Comparison of ENCODE assay signal across 12 mouse cellular contexts in the genomic region with DNA sequence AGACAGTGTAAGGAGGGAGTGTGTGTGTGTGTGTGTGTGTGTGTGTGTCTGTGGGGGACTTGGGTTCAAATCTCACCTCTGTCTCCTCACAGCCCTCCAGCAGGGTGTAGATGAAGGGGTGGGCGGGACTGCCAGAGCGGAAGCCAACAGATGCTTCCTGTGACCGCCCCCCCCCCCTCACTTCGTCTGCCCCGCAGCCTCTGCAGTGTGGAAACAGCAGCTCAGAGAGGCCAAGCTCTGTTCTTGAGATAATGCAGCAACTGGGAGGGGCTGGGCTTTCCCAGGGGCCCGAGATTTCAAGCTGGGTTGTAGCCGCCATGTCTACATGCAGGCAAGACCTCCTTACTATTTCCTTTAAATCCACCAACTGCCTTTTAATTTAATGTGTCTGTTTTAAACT. TPM values are rescaled to one million over a fixed set of nuclear protein-coding genes. Genes with fewer than 3 reads are reported as not detected.
A peak's percentile ranks its signal among the peaks of the same experiment; 100 is the strongest.
DNase-seq lines count a peak whose midpoint lies in the region; ATAC-seq and TF ChIP-seq lines count a peak whose summit lies in the region.
"Had no signal": no experiment of that assay in that cellular context is flagged by ENCODE, and none has a peak within 500 bp of the region (broad histone marks: within the 10 kb centered on the region; RNA-seq: fewer than 3 reads in every experiment).

No protein-coding gene starts in this region.

- H3K9me3 ChIP-seq in stomach, embryonic 15.5 days = no peaks in the 10 kb centered on the region
- H3K9me3 ChIP-seq in stomach, postnatal 0 days (ENCODE audit: control insufficient read depth, low read length) = no peaks in the 10 kb centered on the region
- H3K9me3 ChIP-seq in megakaryocyte, embryonic 14.5 days = no peaks in the 10 kb centered on the region
- H3K9me3 ChIP-seq in forebrain, embryonic 12.5 days = no peaks in the 10 kb centered on the region
- no peaks in the 10 kb centered on the region for H3K9me3 ChIP-seq in forebrain, embryonic 14.5 days (replicated peaks; ENCODE audit: control insufficient read depth, low read length)
- H3K9me3 ChIP-seq: forebrain, embryonic 13.5 days; intestine, embryonic 15.5 days; lung, embryonic 15.5 days had no signal

- no peak for TF ChIP-seq CTCF in stomach, postnatal 0 days (IDR thresholded peaks at IDR 0.05; ENCODE audit: low read depth)

- H3K27me3 ChIP-seq in stomach, embryonic 15.5 days (replicated peaks) = no peaks in the 10 kb centered on the region
- no peaks in the 10 kb centered on the region for H3K27me3 ChIP-seq in stomach, postnatal 0 days (ENCODE audit: control insufficient read depth, insufficient read depth, low read length)
- no peaks in the 10 kb centered on the region for H3K27me3 ChIP-seq in megakaryocyte, embryonic 14.5 days (replicated peaks)
- H3K27me3 ChIP-seq in forebrain, embryonic 12.5 days = no peaks in the 10 kb centered on the region
- no peaks in the 10 kb centered on the region for H3K27me3 ChIP-seq in forebrain, embryonic 14.5 days (replicated peaks; ENCODE audit: control insufficient read depth, insufficient read depth, low read length)
- H3K27me3 ChIP-seq: forebrain, embryonic 13.5 days; intestine, embryonic 15.5 days; lung, embryonic 15.5 days had no signal

- no peak for TF ChIP-seq EP300 in stomach, postnatal 0 days (optimal IDR thresholded peaks at IDR 0.05)

- H3K27ac ChIP-seq in stomach, embryonic 15.5 days = no peak overlapping the region
- no peak overlapping the region for H3K27ac ChIP-seq in stomach, postnatal 0 days (replicated peaks)
- H3K27ac ChIP-seq in forebrain, embryonic 12.5 days = no peak overlapping the region
- no peak overlapping the region for H3K27ac ChIP-seq in forebrain, embryonic 14.5 days (ENCODE audit: low read depth, low read length)
- H3K27ac ChIP-seq: forebrain, embryonic 13.5 days; heart, adult 2 months; intestine, embryonic 15.5 days; lung, embryonic 15.5 days had no signal

- DNase-seq in stomach, postnatal 0 days (ENCODE audit: low spot score) = no peak
- peak; percentile 32 for DNase-seq in c-Kit-positive CD71-positive TER-119-negative erythroid progenitor cells, embryonic 14.5 days (ENCODE audit: low read depth)
- no peak for DNase-seq in forebrain, embryonic 14.5 days (ENCODE audit: low spot score)
- DNase-seq in right cerebral cortex, postnatal 14 days = no peak
- DNase-seq: heart, adult 2 months had no signal

- no peak overlapping the region for H3K4me2 ChIP-seq in stomach, embryonic 15.5 days
- no peak overlapping the region for H3K4me2 ChIP-seq in stomach, postnatal 0 days (replicated peaks; ENCODE audit: low read depth)
- H3K4me2 ChIP-seq in forebrain, embryonic 12.5 days = no peak overlapping the region
- no peak overlapping the region for H3K4me2 ChIP-seq in forebrain, embryonic 14.5 days (ENCODE audit: low read length)
- H3K4me2 ChIP-seq: forebrain, embryonic 13.5 days; intestine, embryonic 15.5 days; lung, embryonic 15.5 days had no signal

- H3K9ac ChIP-seq in stomach, embryonic 15.5 days = no peak overlapping the region
- no peak overlapping the region for H3K9ac ChIP-seq in stomach, postnatal 0 days (ENCODE audit: low read length)
- H3K9ac ChIP-seq in forebrain, embryonic 12.5 days = no peak overlapping the region
- H3K9ac ChIP-seq in forebrain, embryonic 14.5 days (ENCODE audit: low read length) = no peak overlapping the region
- H3K9ac ChIP-seq: forebrain, embryonic 13.5 days; intestine, embryonic 15.5 days; lung, embryonic 15.5 days had no signal

- no peaks in the 10 kb centered on the region for H3K36me3 ChIP-seq in stomach, embryonic 15.5 days
- no peaks in the 10 kb centered on the region for H3K36me3 ChIP-seq in stomach, postnatal 0 days (ENCODE audit: control insufficient read depth, insufficient read depth, low read length)
- H3K36me3 ChIP-seq in megakaryocyte, embryonic 14.5 days (replicated peaks; ENCODE audit: low read length) = peaks cover 23% of the 10 kb centered on the region
- H3K36me3 ChIP-seq in forebrain, embryonic 12.5 days (replicated peaks) = no peaks in the 10 kb centered on the region
- H3K36me3 ChIP-seq in forebrain, embryonic 14.5 days (ENCODE audit: control insufficient read depth, insufficient read depth, low read length) = no peaks in the 10 kb centered on the region
- H3K36me3 ChIP-seq: intestine, embryonic 15.5 days; lung, embryonic 15.5 days had no signal

- 0 out of 2 replicates have a peak, but pooled peaks cover 3% of the 10 kb centered on the region for H3K4me1 ChIP-seq in stomach, embryonic 15.5 days
- H3K4me1 ChIP-seq in stomach, postnatal 0 days (replicated peaks; ENCODE audit: control insufficient read depth, insufficient read depth) = no peaks in the 10 kb centered on the region
- peaks cover 82% of the 10 kb centered on the region for H3K4me1 ChIP-seq in megakaryocyte, embryonic 14.5 days
- peaks cover 22% of the 10 kb centered on the region for H3K4me1 ChIP-seq in forebrain, embryonic 12.5 days
- peaks cover 5% of the 10 kb centered on the region; the same call in 1 of the 2 replicates for H3K4me1 ChIP-seq in forebrain, embryonic 14.5 days (ENCODE audit: control insufficient read depth, insufficient read depth, low read length)
- H3K4me1 ChIP-seq: intestine, embryonic 15.5 days; lung, embryonic 15.5 days had no signal

- ATAC-seq in stomach, embryonic 15.5 days (ENCODE audit: insufficient read depth, low FRiP score, low read depth) = 0 out of 2 replicates have a peak, but pooled peaks have one; percentile 27
- ATAC-seq in stomach, postnatal 0 days (ENCODE audit: low FRiP score, low TSS enrichment) = no peak
- ATAC-seq in forebrain, embryonic 12.5 days (ENCODE audit: low FRiP score) = no peak
- ATAC-seq in forebrain, embryonic 14.5 days = no peak
- ATAC-seq in erythroblast, adult 5-6 weeks (replicated peaks; ENCODE audit: low FRiP score, poor library complexity, severe bottlenecking) = no peak
- ATAC-seq: forebrain, embryonic 13.5 days; intestine, embryonic 15.5 days had no signal

- WGBS in stomach, embryonic 15.5 days = 37% methylated on average over 7 of the region's 7 CpGs
- 31% methylated on average over 7 of the region's 7 CpGs for WGBS in stomach, postnatal 0 days
- 60% methylated on average over 7 of the region's 7 CpGs for WGBS in forebrain, embryonic 12.5 days
- WGBS in forebrain, embryonic 14.5 days = 48% methylated on average over 7 of the region's 7 CpGs

- no peak overlapping the region for H3K4me3 ChIP-seq in stomach, embryonic 15.5 days (replicated peaks)
- no peak overlapping the region for H3K4me3 ChIP-seq in stomach, postnatal 0 days (ENCODE audit: low read depth, low read length)
- peak overlapping the region; percentile 83 for H3K4me3 ChIP-seq in megakaryocyte, embryonic 14.5 days (replicated peaks)
- H3K4me3 ChIP-seq in forebrain, embryonic 12.5 days (replicated peaks) = no peak overlapping the region
- no peak overlapping the region for H3K4me3 ChIP-seq in forebrain, embryonic 14.5 days (ENCODE audit: low read depth, low read length)
- H3K4me3 ChIP-seq: forebrain, embryonic 13.5 days; heart, adult 2 months; intestine, embryonic 15.5 days; lung, embryonic 15.5 days had no signal

RNA-seq across cellular contexts. Expression of a gene that starts 2.3 kb away (rescaled TPM):
- 49.7 and 49.9 TPM in 2 replicates for polyA plus RNA-seq in stomach, embryonic 15.5 days (2015; fragmentation: Nextera tagmentation; extraction: Ambion mirVana)
- 30.5 and 34.0 TPM in 2 replicates for polyA plus RNA-seq in stomach, postnatal 0 days (2015; fragmentation: Nextera tagmentation; extraction: Ambion mirVana)
- polyA plus RNA-seq in megakaryocyte, embryonic 14.5 days (2012; ENCODE audit: insufficient read depth, low replicate concordance) = 2,077 and 24,581 TPM in 2 replicates
- 16.8 and 17.0 TPM in 2 replicates for polyA plus RNA-seq in forebrain, embryonic 12.5 days (2016; fragmentation: Nextera tagmentation; extraction: Ambion mirVana)
- polyA plus RNA-seq in forebrain, embryonic 14.5 days (2014; fragmentation: Nextera tagmentation; extraction: Ambion mirVana) = 27.6 and 31.9 TPM in 2 replicates
- 171 and 179 TPM in 2 replicates for total RNA-seq in erythroblast, adult 5-6 weeks (2015; ENCODE audit: low replicate concordance)
- total RNA-seq in erythroblast, adult 5-6 weeks (2017; ENCODE audit: low replicate concordance) = 42.5 and 62.7 TPM in 2 replicates

RNA-seq across cellular contexts. Expression of a gene that starts 33.5 kb away (rescaled TPM):
- 0.06 TPM in 1 of 2 replicates, not detected in the other for polyA plus RNA-seq in stomach, embryonic 15.5 days (2015; fragmentation: Nextera tagmentation; extraction: Ambion mirVana)
- polyA plus RNA-seq in stomach, postnatal 0 days (2015; fragmentation: Nextera tagmentation; extraction: Ambion mirVana) = 0.05 TPM in 1 of 2 replicates, not detected in the other
- 1.1 and 4.1 TPM in 2 replicates for polyA plus RNA-seq in megakaryocyte, embryonic 14.5 days (2012; ENCODE audit: insufficient read depth, low replicate concordance)
- 0.22 and 0.26 TPM in 2 replicates for polyA plus RNA-seq in forebrain, embryonic 12.5 days (2016; fragmentation: Nextera tagmentation; extraction: Ambion mirVana)
- 0.09 and 0.10 TPM in 2 replicates for polyA plus RNA-seq in forebrain, embryonic 14.5 days (2014; fragmentation: Nextera tagmentation; extraction: Ambion mirVana)
- not detected in 2 replicates for total RNA-seq in erythroblast, adult 5-6 weeks (2015; ENCODE audit: low replicate concordance)
- total RNA-seq in erythroblast, adult 5-6 weeks (2017; ENCODE audit: low replicate concordance) = not detected in 2 replicates
- total RNA-seq: heart, adult 2 months had no signal
- polyA plus RNA-seq: forebrain, embryonic 13.5 days had no signal

Comparison
In these comparisons a context has a peak if more than half of its experiments do, and no peak if none do; other contexts are left out.
1. RNA of a gene that starts 2.3 kb away (polyA plus RNA-seq): 2,077 to 24,581 TPM in megakaryocyte, embryonic 14.5 days; 49.7 to 49.9 TPM in stomach, embryonic 15.5 days, 30.5 to 34.0 TPM in stomach, postnatal 0 days, 27.6 to 31.9 TPM in forebrain, embryonic 14.5 days and 16.8 to 17.0 TPM in forebrain, embryonic 12.5 days; every median in the first group is over 10 times any median in the second.